Mouse (Mus musculus): ENCODE data around the gene Bahcc1. TPM values are rescaled to one million over a fixed set of nuclear protein-coding genes. Genes with fewer than 3 reads are reported as not detected.

The Bahcc1 gene
- polyA plus RNA-seq, 1 experiment: 12.4 TPM

- Histone ChIP-seq H3K4me1 (ENCODE audit: control insufficient read depth, insufficient read depth, low read length) (peaks cover 52% of the 10 kb centered on the region), H3K4me3 (replicated peaks; ENCODE audit: extremely low read depth, low read depth, low read length) (no peak overlapping the region)
- DNase-seq: no peak
- TF ChIP-seq POLR2A (IDR thresholded peaks at IDR 0.05; ENCODE audit: borderline replicate concordance, extremely low read depth, low read depth, low read length) (no peak), CTCF (IDR thresholded peaks at IDR 0.05; ENCODE audit: insufficient read depth, low read length) (no peak)
- 49% methylated on average over 5 of the region's 5 CpGs for WGBS
Measured at GRCm38 (mm10) chr11:120252398-120252797, 19.7 kb downstream of the Bahcc1 start.

DNA sequence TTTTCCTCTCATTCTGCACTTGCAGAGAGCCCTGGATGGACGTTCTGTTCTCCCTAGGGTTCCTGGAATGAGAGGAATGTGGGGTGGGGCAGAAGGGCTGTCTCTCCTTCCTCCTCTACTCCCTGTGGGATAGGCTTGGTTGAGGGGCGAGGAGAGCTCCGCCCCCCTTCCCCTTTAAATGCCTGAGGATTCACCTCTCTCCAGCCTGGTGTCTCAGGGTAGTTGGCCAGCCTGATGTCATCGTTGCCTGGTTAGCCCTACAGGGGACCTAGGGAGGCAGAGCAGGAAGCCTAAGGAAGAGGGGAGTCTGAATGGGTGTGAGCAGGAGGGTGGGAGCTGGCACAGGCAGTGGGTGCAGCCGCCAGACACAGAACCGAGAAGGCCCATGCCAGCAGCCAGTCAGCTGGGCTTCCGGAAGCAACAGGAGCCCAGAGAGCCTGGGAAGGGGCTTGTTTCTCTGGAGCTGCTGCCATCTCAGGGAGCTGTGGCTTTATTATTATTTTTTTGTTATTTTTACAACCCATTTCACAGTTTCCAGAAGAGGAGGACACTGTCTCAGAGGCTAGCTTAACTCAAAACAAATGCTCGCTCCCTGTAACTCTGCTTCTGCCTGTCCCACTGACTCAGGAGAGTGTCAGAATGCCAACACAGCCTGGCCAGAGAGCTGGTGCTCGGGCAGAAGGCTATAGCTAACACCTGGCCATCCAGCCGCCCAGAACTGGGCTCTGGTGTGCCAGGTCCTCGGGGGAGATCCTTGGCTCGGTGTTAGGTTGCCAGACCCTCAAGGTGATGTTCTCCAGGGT, 20.3 kb downstream of the Bahcc1 start:
- peak overlapping the region; percentile 2 for H3K4me3 ChIP-seq (replicated peaks; ENCODE audit: extremely low read depth, low read depth, low read length)
- TF ChIP-seq CTCF (IDR thresholded peaks at IDR 0.05; ENCODE audit: insufficient read depth, low read length) (no peak), POLR2A (IDR thresholded peaks at IDR 0.05; ENCODE audit: borderline replicate concordance, extremely low read depth, low read depth, low read length) (peak; percentile 34; the same call in 1 of the 2 replicates)
- DNase-seq: peak; percentile 68
- WGBS: 44% methylated on average over 12 of the region's 12 CpGs
- peaks cover 49% of the 10 kb centered on the region for H3K4me1 ChIP-seq (ENCODE audit: control insufficient read depth, insufficient read depth, low read length)

DNA sequence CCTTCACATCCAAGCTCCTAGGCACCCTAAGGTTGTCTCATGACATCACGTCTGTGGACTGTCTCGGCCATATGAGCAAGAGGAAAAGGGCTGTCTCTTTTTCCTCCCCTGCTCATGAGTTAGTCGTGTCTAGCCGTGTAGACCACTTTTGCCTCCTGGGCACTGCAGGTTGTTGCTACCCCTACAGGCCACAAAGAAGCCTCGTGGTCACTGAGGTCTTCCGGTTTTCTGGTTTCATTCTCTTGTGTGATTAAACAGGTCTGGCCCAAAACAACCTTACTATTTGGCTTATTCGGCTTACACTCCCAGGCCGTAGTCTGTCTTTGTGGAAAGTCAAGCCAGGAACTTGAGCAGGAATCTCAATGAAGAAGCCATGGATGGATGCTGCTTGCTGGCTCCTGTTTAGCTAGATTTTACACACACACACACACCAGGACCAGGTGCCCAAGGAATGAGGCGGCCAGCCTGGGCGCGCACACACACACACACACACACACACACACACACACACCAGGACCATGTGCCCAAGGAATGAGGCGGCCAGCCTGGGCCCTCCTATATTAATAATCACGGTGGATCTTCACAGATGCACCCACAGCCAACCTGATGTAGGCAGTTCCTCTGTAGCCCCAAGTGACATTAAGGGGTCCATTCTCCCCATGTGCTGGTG, 21.0 kb downstream of the Bahcc1 start:
- peaks cover 48% of the 10 kb centered on the region for H3K4me1 ChIP-seq (ENCODE audit: control insufficient read depth, insufficient read depth, low read length)
- no peak overlapping the region for H3K4me3 ChIP-seq (replicated peaks; ENCODE audit: extremely low read depth, low read depth, low read length)
- DNase-seq: no peak
- WGBS: 81% methylated on average over 13 of the region's 13 CpGs
- TF ChIP-seq CTCF (IDR thresholded peaks at IDR 0.05; ENCODE audit: insufficient read depth, low read length) (no peak), POLR2A (IDR thresholded peaks at IDR 0.05; ENCODE audit: borderline replicate concordance, extremely low read depth, low read depth, low read length) (no peak)

GRCm38 (mm10) chr11:120254420-120254819, 21.7 kb downstream of the Bahcc1 start:
- no peak for DNase-seq
- H3K4me3 ChIP-seq (replicated peaks; ENCODE audit: extremely low read depth, low read depth, low read length): no peak overlapping the region
- whole genome bisulfite sequencing: 67% methylated on average over 11 of the region's 11 CpGs
- TF ChIP-seq CTCF (IDR thresholded peaks at IDR 0.05; ENCODE audit: insufficient read depth, low read length) (no peak), POLR2A (IDR thresholded peaks at IDR 0.05; ENCODE audit: borderline replicate concordance, extremely low read depth, low read depth, low read length) (no peak)
- peaks cover 48% of the 10 kb centered on the region for H3K4me1 ChIP-seq (ENCODE audit: control insufficient read depth, insufficient read depth, low read length)

GRCm38 (mm10) chr11:120255038-120255437, 22.3 kb downstream of the Bahcc1 start:
- Histone ChIP-seq H3K4me1 (ENCODE audit: control insufficient read depth, insufficient read depth, low read length) (peaks cover 53% of the 10 kb centered on the region), H3K4me3 (replicated peaks; ENCODE audit: extremely low read depth, low read depth, low read length) (no peak overlapping the region)
- DNase-seq: peak; percentile 88
- WGBS: 22% methylated on average over 6 of the region's 6 CpGs
- TF ChIP-seq CTCF (IDR thresholded peaks at IDR 0.05; ENCODE audit: insufficient read depth, low read length): no peak
- peak; percentile 12; the same call in 1 of the 2 replicates for TF ChIP-seq POLR2A (IDR thresholded peaks at IDR 0.05; ENCODE audit: borderline replicate concordance, extremely low read depth, low read depth, low read length)

DNA sequence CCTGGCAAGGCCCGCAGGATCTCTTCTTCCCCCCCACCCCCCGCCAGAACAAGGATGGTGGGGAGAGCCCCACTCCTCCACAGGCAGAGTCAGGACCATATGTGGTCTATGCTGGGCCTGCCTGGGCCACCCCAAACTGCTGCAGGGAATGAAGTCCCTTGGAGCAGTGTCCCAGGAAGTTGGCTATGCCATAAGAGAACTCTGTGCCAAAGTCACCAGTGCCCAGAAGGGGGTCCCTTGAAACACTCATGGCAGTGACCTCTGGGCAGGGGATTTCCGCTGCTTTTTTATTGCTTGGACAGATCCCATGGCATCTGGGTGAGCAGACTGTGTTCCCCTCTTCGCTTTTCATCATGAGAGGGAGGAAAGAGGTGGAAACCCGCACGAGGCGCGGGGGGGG, 22.8 kb downstream of the Bahcc1 start:
- no peak for TF ChIP-seq CTCF (IDR thresholded peaks at IDR 0.05; ENCODE audit: insufficient read depth, low read length)
- no peak for TF ChIP-seq POLR2A (IDR thresholded peaks at IDR 0.05; ENCODE audit: borderline replicate concordance, extremely low read depth, low read depth, low read length)
- DNase-seq: no peak
- 63% methylated on average over 8 of the region's 8 CpGs for WGBS
- peaks cover 55% of the 10 kb centered on the region for H3K4me1 ChIP-seq (ENCODE audit: control insufficient read depth, insufficient read depth, low read length)
- H3K4me3 ChIP-seq (replicated peaks; ENCODE audit: extremely low read depth, low read depth, low read length): no peak overlapping the region

DNA sequence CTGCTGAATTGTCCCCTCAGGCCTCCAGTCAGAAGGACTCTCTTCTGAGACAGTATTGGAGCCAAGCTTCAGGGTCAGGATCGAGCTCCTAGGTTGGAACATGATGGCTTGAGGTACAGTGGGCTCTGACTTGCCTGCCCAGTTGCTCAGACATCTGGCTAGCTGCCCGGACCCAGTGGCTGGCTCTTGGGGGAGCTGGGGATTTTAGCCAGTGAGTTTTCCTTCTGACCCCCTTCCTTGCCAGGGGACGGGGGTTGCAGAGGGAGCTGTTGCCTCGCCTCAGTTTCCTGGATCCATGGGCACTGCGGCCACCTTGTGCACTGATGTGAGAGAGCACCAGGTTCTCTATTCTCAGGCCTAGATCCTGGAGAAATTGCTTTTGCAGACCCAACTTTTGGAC, 23.4 kb downstream of the Bahcc1 start:
- no peak overlapping the region for H3K4me3 ChIP-seq (replicated peaks; ENCODE audit: extremely low read depth, low read depth, low read length)
- H3K4me1 ChIP-seq (ENCODE audit: control insufficient read depth, insufficient read depth, low read length): peaks cover 56% of the 10 kb centered on the region
- WGBS: 73% methylated on average over 5 of the region's 5 CpGs
- DNase-seq: no peak
- TF ChIP-seq CTCF (IDR thresholded peaks at IDR 0.05; ENCODE audit: insufficient read depth, low read length) (no peak), POLR2A (IDR thresholded peaks at IDR 0.05; ENCODE audit: borderline replicate concordance, extremely low read depth, low read depth, low read length) (no peak)

DNA sequence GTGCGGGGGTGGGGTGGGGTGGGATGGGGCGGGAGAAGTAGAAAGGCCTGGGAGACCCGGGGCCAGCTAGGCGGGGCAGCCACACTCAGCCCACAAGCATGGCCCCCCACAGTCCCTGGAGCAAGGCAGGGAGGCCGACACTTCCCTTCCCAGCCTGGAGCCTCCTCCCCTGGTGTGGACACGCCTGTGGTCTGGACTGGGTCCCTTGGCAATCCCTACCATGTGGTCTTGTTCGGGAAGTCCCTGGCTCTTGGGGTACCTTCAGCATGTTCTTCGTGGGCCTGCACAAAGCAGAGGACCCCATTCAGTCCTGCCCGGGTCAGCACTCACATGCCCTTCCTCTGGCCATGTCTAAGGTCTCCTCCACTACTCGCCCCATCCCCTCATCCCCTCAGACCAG, 23.8 kb downstream of the Bahcc1 start:
- 55% methylated on average over 10 of the region's 10 CpGs for WGBS
- no peak for DNase-seq
- H3K4me1 ChIP-seq (ENCODE audit: control insufficient read depth, insufficient read depth, low read length): peaks cover 57% of the 10 kb centered on the region
- TF ChIP-seq POLR2A (IDR thresholded peaks at IDR 0.05; ENCODE audit: borderline replicate concordance, extremely low read depth, low read depth, low read length): no peak
- TF ChIP-seq CTCF (IDR thresholded peaks at IDR 0.05; ENCODE audit: insufficient read depth, low read length): no peak
- H3K4me3 ChIP-seq (replicated peaks; ENCODE audit: extremely low read depth, low read depth, low read length): no peak overlapping the region

DNA sequence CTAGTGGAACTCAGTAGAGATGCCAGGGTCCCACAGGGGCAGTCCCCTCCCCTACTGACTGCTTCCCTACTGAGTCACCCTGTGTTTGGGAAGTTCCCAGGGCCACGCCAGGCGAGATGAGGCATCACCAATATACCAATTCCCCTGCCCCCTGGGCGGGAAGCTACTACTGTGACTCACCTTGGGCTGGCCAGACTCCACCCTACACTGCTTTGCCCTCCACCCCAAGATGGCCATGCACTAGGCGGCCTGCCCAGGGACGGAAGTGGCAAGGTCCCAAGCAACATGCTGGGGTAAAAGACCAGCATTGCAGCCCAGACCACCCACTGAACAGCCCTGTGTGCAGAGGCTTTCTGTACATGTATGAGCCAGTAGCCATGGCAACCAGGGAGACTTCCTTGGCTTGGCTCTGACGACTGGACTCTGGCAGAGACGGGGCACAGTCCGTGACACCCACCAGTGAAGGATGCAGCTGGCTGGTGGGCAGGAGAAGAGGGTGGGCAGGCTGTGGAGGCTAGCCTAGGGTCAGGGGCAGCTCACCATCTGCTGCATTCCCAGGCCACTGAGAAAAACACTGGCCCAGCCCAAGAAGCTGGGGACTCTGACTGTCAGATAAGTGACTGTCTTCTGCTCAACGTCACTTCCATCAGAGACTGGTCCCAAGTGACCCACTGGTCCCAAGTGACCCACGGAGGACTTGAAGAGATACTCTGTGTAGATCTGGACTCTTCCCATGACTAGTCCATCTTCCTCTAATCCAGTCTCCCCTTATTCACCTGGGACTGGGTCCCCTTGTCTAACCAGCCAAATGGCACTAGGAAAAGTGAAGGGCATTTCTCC, 24.5 kb downstream of the Bahcc1 start:
- H3K4me1 ChIP-seq (ENCODE audit: control insufficient read depth, insufficient read depth, low read length): peaks cover 60% of the 10 kb centered on the region
- no peak for DNase-seq
- H3K4me3 ChIP-seq (replicated peaks; ENCODE audit: extremely low read depth, low read depth, low read length): no peak overlapping the region
- TF ChIP-seq CTCF (IDR thresholded peaks at IDR 0.05; ENCODE audit: insufficient read depth, low read length) (no peak), POLR2A (IDR thresholded peaks at IDR 0.05; ENCODE audit: borderline replicate concordance, extremely low read depth, low read depth, low read length) (no peak)
- WGBS: 71% methylated on average over 10 of the region's 10 CpGs
